ENCODE assay signal across 10 mouse cellular contexts in the genomic region with DNA sequence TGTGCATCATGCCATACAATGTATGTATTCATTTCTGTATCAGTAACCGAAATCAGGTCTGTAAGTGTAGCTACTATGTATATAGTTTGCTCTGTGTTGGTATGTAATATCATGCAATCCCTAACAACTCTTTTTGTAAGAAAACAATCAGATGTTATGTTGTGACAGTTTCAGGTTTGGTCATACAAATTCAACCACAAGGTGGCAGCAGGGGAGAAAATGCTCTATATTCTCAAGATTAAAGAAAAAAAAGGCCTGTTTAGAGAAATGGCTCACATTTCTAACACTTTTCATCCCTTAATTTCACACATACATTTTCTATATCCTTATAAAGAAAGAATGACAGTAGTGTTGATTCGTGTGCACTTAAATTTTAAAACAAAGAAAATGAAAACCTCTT.
DNase-seq lines count a peak whose midpoint lies in the region; ATAC-seq and TF ChIP-seq lines count a peak whose summit lies in the region.
"Had no signal": no experiment of that assay in that cellular context is flagged by ENCODE, and none has a peak within 500 bp of the region (broad histone marks: within the 10 kb centered on the region; RNA-seq: fewer than 3 reads in every experiment).

No protein-coding gene starts in this region.

- WGBS in midbrain, postnatal 0 days = 65% methylated on average over 2 of the region's 2 CpGs
- WGBS in midbrain, embryonic 15.5 days = 73% methylated on average over 2 of the region's 2 CpGs

- H3K9me3 ChIP-seq in midbrain, postnatal 0 days (ENCODE audit: low read length) = no peaks in the 10 kb centered on the region
- no peaks in the 10 kb centered on the region for H3K9me3 ChIP-seq in midbrain, embryonic 15.5 days
- H3K9me3 ChIP-seq: forebrain, embryonic 15.5 days; midbrain, embryonic 13.5 days had no signal

- no peak overlapping the region for H3K27ac ChIP-seq in midbrain, postnatal 0 days (ENCODE audit: low read depth, low read length)
- H3K27ac ChIP-seq in midbrain, embryonic 15.5 days = no peak overlapping the region
- H3K27ac ChIP-seq: forebrain, embryonic 15.5 days; midbrain, embryonic 13.5 days had no signal

- H3K9ac ChIP-seq in midbrain, postnatal 0 days (replicated peaks; ENCODE audit: low read length, poor library complexity, severe bottlenecking) = no peak overlapping the region
- H3K9ac ChIP-seq in midbrain, embryonic 15.5 days = no peak overlapping the region
- H3K9ac ChIP-seq: forebrain, embryonic 15.5 days; midbrain, embryonic 13.5 days had no signal

- no peaks in the 10 kb centered on the region for H3K4me1 ChIP-seq in midbrain, postnatal 0 days (ENCODE audit: insufficient read depth, low read length)
- H3K4me1 ChIP-seq in midbrain, embryonic 15.5 days = no peaks in the 10 kb centered on the region
- H3K4me1 ChIP-seq: forebrain, embryonic 15.5 days had no signal

- H3K4me3 ChIP-seq in midbrain, postnatal 0 days (ENCODE audit: low read depth, low read length) = no peak overlapping the region
- no peak overlapping the region for H3K4me3 ChIP-seq in midbrain, embryonic 15.5 days
- H3K4me3 ChIP-seq: forebrain, embryonic 15.5 days; midbrain, embryonic 13.5 days had no signal

- no peak overlapping the region for H3K4me2 ChIP-seq in midbrain, postnatal 0 days (ENCODE audit: low read depth, low read length, poor library complexity, severe bottlenecking)
- H3K4me2 ChIP-seq in midbrain, embryonic 15.5 days = no peak overlapping the region
- H3K4me2 ChIP-seq: forebrain, embryonic 15.5 days; midbrain, embryonic 13.5 days had no signal

- peak; percentile 79 for TF ChIP-seq CTCF in midbrain, postnatal 0 days (IDR thresholded peaks at IDR 0.05)

- ATAC-seq in midbrain, postnatal 0 days (ENCODE audit: low FRiP score) = no peak
- ATAC-seq in midbrain, embryonic 15.5 days (replicated peaks) = no peak
- ATAC-seq in frontal cortex, adult (ENCODE audit: low TSS enrichment) = peak; percentile 64; the same call in 1 of the 2 replicates
- no peak for ATAC-seq in megakaryocyte, adult 5-6 weeks (ENCODE audit: poor library complexity, severe bottlenecking)
- ATAC-seq: forebrain, embryonic 15.5 days; midbrain, embryonic 13.5 days had no signal

- no peaks in the 10 kb centered on the region for H3K27me3 ChIP-seq in midbrain, postnatal 0 days (ENCODE audit: insufficient read depth, low read length)
- H3K27me3 ChIP-seq in midbrain, embryonic 15.5 days (replicated peaks) = no peaks in the 10 kb centered on the region
- H3K27me3 ChIP-seq in splenic B cell, adult 2 months (ENCODE audit: control insufficient read depth, insufficient read depth, low read length, poor library complexity, severe bottlenecking) = no peaks in the 10 kb centered on the region
- H3K27me3 ChIP-seq: forebrain, embryonic 15.5 days; midbrain, embryonic 13.5 days had no signal

- no peaks in the 10 kb centered on the region for H3K36me3 ChIP-seq in midbrain, postnatal 0 days (ENCODE audit: insufficient read depth, low read length)
- H3K36me3 ChIP-seq in midbrain, embryonic 15.5 days (replicated peaks) = no peaks in the 10 kb centered on the region
- H3K36me3 ChIP-seq in splenic B cell, adult 2 months (ENCODE audit: control insufficient read depth, insufficient read depth, low read length, poor library complexity, severe bottlenecking) = no peaks in the 10 kb centered on the region
- H3K36me3 ChIP-seq: forebrain, embryonic 15.5 days; midbrain, embryonic 13.5 days had no signal

- DNase-seq in heart, postnatal 4 days = peak; percentile 5
- no peak for DNase-seq in heart, adult 11 months
- DNase-seq in midbrain, postnatal 0 days (ENCODE audit: low spot score) = peak; percentile 52
- peak; percentile 2 for DNase-seq in splenic B cell, adult 2 months (ENCODE audit: low read depth, low spot score)
- DNase-seq in ovary, postnatal 10 days (ENCODE audit: low spot score) = no peak

Comparison
In these comparisons a context has a peak if more than half of its experiments do, and no peak if none do; other contexts are left out.
1. DNase-seq: peak in heart, postnatal 4 days (single experiment), midbrain, postnatal 0 days (single experiment) and splenic B cell, adult 2 months (single experiment); none in heart, adult 11 months (single experiment) and ovary, postnatal 10 days (single experiment).